Mouse (Mus musculus) limb, embryonic 10.5 days (tissue): Measurements from ENCODE around the gene Mlec. TPM values are rescaled to one million over a fixed set of nuclear protein-coding genes. Genes with fewer than 3 reads are reported as not detected.

ENCODE experiments used
- DNase-seq: peaks from one replicate; pipeline ENCODE4 v3.0.0-alpha.2; 2017; ENCODE audit warnings: low spot score
- H3K27ac ChIP-seq: fragments of 300-500 bp; sonication (generic); 2 replicates; pipeline ENCODE4 v1.5.1; 2016; ENCODE audit warnings: mild to moderate bottlenecking
- H3K27me3 ChIP-seq: fragments of 300-500 bp; sonication (generic); 2 replicates; pipeline ENCODE4 v1.6.1; 2016; ENCODE audit warnings: low read depth, mild to moderate bottlenecking; ENCODE audit not compliant: poor library complexity, severe bottlenecking
- H3K36me3 ChIP-seq: fragments of 300-500 bp; sonication (generic); 2 replicates; pipeline ENCODE4 v1.6.1; 2016; ENCODE audit warnings: mild to moderate bottlenecking, moderate library complexity
- H3K4me1 ChIP-seq: fragments of 300-500 bp; sonication (generic); 2 replicates; pipeline ENCODE4 v1.6.1; 2016
- H3K4me3 ChIP-seq: fragments of 300-500 bp; sonication (generic); 2 replicates; pipeline ENCODE4 v1.5.1; 2016; ENCODE audit warnings: mild to moderate bottlenecking, moderate library complexity
- H3K9me3 ChIP-seq: fragments of 300-500 bp; sonication (generic); replicated peaks from 2 replicates; pipeline ENCODE4 v1.6.1; 2016; ENCODE audit warnings: mild to moderate bottlenecking
- WGBS: fragments of 180-500 bp; shearing (Covaris S2); methylation state at CpG from one replicate; pipeline ENCODE4 v1.1.7; 2016; 5-methylcytosine and 5-hydroxymethylcytosine counted together
- polyA plus RNA-seq: library from polyadenylated mRNA; unstranded; fragments of >200 nt; fragmentation: Nextera tagmentation; extraction: Ambion mirVana; gene quantifications from 2 replicates; pipeline ENCODE4 v1.2.1, GENCODE M21; 2016

Gene Mlec
- polyA plus RNA-seq, 1 experiment from 2014 or later = 94.3 TPM

DNA sequence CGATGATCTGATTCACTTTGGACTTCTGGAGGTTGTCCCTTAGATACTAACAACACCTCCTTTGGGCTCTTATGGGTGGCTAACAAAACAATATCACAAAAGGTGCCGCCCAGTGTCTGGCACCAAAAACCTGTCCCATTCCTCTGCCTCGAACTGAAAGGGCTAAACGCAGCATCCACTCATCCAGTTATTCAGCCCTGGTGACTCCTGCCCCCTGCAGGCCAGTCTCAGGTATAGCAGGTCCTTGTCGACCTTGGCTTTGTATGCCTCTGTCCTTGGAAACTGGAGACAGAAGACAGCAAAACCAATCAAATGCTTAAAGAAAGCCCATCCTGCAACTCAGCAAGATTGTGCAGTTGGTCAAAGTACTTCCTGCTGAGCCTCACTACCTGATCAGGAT, 30.8 kb upstream of the Mlec start:
- Histone ChIP-seq H3K4me1 (peaks cover 83% of the 10 kb centered on the region), H3K27me3 (peaks cover 60% of the 10 kb centered on the region), H3K27ac (no peak overlapping the region), H3K36me3 (no peaks in the 10 kb centered on the region), H3K9me3 (no peaks in the 10 kb centered on the region), H3K4me3 (no peak overlapping the region)
- WGBS = 56% methylated on average over 5 of the region's 5 CpGs
- no peak for DNase-seq

DNA sequence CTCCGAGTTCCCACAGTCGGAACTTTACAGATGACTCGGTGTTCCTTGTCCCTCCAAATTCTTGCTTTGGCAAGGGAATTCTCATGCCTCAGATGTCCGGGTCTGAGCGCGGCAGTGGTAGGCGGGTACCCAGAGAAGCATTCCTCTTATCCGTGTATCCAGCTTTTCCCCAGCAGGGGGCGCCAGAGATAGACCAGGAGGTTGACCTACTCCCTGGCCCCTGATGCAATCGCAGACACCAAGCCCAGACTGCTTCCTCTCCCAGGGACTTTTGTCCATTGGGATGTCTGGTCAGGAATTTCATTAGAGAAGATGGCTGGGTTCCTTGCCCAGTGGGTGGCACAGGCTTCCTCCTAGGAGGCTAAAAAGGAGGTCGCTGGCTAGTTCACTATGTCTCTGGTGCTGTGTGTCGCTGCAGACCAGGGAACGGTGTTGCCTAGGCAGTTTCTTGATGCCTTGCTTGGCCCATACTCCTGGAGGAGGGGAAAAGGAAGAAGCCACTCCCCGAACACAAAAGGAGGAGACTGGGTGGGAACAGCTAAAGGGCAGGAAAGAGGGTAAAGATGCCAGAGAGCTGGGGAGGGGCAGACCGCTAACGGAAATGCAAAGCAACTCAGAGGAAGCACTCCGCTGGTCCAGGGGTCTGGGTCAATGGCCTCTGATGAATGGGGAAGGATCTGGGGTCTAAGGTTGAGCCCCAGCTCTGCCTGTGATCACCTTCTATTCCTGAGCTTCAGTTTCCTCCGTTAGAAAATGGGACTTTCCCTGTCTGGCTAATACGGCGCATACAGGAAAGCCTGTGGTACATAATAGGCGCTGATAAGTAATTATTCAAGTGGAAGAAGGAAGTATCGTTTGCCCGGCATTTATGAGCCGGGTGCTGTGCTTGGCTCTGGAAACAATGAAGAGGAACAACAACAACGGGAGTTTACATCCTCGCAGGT, 29.5 kb upstream of the Mlec start:
- 18% methylated on average over 26 of the region's 26 CpGs for whole genome bisulfite sequencing
- H3K4me3 ChIP-seq = peak overlapping the region; percentile 36

DNA sequence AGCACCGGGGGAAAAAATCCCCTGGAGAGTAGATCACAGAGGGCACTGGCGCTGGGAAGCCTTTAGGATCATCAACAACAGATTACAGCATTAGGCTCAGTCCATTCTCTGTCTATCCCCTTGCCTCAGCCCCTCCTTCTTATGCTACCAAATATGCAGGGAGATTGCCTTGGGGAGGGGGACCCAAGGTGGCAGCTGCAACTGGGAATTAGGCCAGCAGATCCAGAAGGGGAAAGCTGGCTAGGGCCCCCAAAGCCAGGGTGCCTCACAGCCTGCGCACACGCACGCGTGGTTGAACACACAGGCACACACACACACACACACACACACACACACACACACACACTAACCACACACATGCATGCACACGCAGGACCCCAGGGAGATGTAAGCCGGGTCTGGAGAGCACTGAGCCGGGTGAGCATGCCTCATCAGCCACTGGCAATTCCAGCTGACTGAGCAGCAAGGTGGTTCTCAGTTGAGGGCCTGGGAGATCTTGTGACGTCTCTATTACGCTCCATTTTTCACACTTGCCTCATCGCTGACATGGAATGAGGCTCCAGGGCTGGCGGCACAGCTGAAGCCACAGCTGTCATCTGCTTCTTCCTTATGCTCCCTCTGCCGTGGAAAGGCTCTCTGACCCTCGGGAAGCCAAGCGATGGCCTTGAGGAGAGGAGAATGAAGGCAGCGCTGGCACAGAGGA, 28.5 kb upstream of the Mlec start:
- Histone ChIP-seq H3K9me3 (no peaks in the 10 kb centered on the region), H3K27me3 (peaks cover 37% of the 10 kb centered on the region), H3K4me3 (peak overlapping the region; percentile 36), H3K27ac (0 out of 2 replicates have a peak overlapping the region, but pooled peaks have one; percentile 5), H3K4me1 (peaks cover 68% of the 10 kb centered on the region), H3K36me3 (no peaks in the 10 kb centered on the region)
- DNase-seq = no peak
- 49% methylated on average over 17 of the region's 17 CpGs for WGBS

More for the DNA sequence above, 29.5 kb upstream of the Mlec start:
- H3K36me3 ChIP-seq = no peaks in the 10 kb centered on the region
- peaks cover 72% of the 10 kb centered on the region for H3K4me1 ChIP-seq
- peak overlapping the region; percentile 66 for H3K27ac ChIP-seq
- H3K27me3 ChIP-seq = peaks cover 47% of the 10 kb centered on the region
- H3K9me3 ChIP-seq = no peaks in the 10 kb centered on the region
- DNase-seq = peak; percentile 98

DNA sequence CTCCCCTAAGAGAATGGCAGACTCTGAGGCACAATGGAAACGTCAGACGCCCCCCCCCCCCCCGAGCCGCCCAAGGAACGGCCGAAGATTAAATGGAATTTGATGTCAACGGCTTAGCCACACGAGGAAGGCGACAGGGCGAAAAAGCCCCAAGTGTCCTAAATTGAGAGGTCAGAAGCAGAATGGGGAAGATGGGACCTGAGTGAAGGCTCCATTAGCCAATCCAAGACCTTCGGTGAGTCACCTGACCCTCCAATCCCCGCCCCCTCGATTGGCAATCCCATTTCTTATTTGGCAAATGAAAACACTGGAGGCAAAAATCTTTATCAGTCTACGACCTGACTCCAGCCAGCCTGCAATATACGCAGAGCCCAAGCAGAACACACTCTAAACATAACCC, 26.7 kb upstream of the Mlec start:
- 29% methylated on average over 15 of the region's 15 CpGs for WGBS
- Histone ChIP-seq H3K4me1 (peaks cover 60% of the 10 kb centered on the region), H3K27me3 (peaks cover 19% of the 10 kb centered on the region), H3K27ac (no peak overlapping the region), H3K9me3 (no peaks in the 10 kb centered on the region), H3K4me3 (0 out of 2 replicates have a peak overlapping the region, but pooled peaks have one; percentile 16), H3K36me3 (no peaks in the 10 kb centered on the region)
- no peak for DNase-seq

DNA sequence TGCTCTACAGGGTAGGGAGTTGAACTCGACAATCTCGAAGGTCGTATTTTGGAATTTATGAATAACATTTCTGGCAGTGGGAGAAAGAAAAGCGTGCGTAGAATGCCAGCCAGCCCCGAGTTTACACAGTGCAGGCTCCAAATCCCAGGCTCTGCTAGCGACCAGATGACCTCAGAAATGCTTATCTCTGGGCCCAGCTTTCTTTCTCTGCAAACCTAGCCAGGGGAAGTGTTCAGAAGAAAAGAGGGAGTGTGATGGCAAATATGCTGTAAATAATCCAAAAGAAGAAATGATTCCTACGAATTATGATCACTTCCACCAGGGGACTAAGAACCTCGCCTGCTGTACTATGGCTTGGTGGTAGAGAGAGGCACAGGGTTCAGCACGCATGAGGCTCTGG, 25.5 kb upstream of the Mlec start:
- 83% methylated on average over 10 of the region's 10 CpGs for WGBS
- peaks cover 16% of the 10 kb centered on the region for H3K27me3 ChIP-seq
- H3K36me3 ChIP-seq = no peaks in the 10 kb centered on the region
- no peak overlapping the region for H3K4me3 ChIP-seq
- peaks cover 60% of the 10 kb centered on the region for H3K4me1 ChIP-seq
- no peak for DNase-seq
- H3K27ac ChIP-seq = no peak overlapping the region
- H3K9me3 ChIP-seq = no peaks in the 10 kb centered on the region

DNA sequence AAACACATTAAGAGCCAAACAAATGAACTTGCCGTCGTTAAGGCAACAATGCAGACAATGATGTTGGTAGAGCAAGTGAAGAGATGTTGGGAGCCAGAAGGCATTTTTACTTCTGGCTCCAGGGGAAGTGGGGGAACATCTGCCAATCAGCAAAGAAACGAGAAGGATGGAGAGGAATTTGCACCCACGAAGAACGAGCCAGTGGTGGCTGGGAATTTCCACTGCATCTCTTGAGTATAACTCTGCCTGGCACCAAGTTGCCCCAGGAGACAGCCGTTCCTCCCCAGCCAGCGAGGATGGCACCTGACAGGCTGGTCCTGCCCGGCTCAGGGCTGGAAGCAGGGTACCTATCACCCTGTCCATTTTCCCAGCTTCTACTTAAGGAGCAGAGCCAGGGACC, 24.9 kb upstream of the Mlec start:
- Histone ChIP-seq H3K27me3 (peaks cover 16% of the 10 kb centered on the region), H3K4me1 (peaks cover 61% of the 10 kb centered on the region), H3K27ac (no peak overlapping the region), H3K9me3 (no peaks in the 10 kb centered on the region), H3K4me3 (no peak overlapping the region), H3K36me3 (no peaks in the 10 kb centered on the region)
- DNase-seq = no peak
- WGBS = 81% methylated on average over 8 of the region's 8 CpGs

DNA sequence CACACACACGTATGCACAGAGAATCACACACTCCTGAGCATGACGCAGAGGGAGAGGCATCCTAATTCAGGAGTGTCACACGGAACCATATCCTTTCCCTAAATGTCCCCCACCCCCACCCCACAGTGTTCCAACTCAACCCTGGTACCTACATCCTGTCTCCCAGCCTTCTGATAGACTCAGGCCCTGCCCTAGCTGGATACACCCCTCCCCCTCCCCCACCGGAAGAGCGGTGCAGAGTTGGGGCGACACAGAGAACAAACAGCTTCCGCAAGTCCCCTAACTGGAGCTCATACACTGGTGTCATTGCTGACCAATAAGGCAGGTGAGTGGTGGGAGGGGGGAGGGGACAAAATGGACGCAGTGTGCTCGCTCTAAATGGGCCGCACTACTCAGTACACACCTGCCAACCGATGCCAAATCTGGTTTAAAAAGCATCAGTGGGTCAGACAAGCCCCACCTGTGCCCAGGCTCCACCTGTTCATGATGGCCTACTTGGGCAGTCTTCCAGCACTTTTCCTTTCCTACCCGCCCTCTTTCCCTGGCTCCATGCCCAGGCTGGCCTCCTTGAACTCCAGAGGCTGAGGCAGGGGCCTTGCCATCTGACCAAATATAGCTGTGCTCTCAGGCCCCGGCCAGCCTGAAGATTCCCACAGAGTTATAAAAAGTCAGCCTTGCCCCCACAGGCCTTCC, 23.4 kb upstream of the Mlec start:
- peaks cover 46% of the 10 kb centered on the region for H3K4me1 ChIP-seq
- no peak overlapping the region for H3K27ac ChIP-seq
- 87% methylated on average over 13 of the region's 13 CpGs for WGBS
- peaks cover 11% of the 10 kb centered on the region for H3K27me3 ChIP-seq
- no peaks in the 10 kb centered on the region for H3K9me3 ChIP-seq
- no peak for DNase-seq
- no peak overlapping the region for H3K4me3 ChIP-seq
- no peaks in the 10 kb centered on the region for H3K36me3 ChIP-seq

DNA sequence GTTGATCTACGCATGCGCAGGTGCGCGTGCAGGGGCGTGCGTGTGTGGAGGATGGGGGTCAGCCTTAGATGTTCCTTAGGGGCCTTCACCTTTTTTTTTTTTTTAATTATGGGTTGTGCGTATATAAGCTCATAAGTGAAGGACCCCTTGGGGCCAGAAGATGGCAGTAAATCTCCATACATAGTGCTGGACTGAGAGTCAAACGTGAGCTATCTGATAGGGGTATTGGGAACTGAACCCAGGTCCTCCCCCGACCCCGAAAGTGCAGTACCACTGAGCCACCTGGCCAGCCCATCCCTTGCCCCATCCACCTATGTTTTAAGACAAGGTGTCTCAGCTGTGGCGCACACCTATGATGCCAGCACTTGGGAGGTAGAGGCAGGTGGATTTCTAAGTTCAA, 21.6 kb upstream of the Mlec start:
- Histone ChIP-seq H3K36me3 (no peaks in the 10 kb centered on the region), H3K4me1 (peaks cover 28% of the 10 kb centered on the region), H3K9me3 (no peaks in the 10 kb centered on the region), H3K27ac (no peak overlapping the region), H3K27me3 (no peaks in the 10 kb centered on the region), H3K4me3 (no peak overlapping the region)
- DNase-seq = no peak
- 93% methylated on average over 11 of the region's 11 CpGs for WGBS

DNA sequence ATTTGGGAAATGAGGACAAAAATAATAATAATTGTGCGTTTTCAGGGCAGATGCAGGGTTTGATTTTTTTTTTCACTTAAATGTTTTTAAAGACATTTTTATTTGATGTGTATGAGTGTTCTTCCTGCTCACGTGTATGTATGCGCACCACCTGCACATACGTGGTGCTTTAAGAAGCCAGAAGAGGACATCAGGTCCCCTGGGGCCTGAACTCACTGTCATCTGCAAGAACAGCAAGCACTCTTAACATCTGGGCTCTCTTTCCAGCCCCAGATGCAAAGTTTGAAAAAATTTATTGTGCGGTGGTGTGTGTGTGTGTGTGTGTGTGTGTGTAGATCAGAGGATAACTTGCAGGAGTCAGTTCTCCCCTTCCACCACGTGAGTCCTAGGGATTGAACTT, 19.9 kb upstream of the Mlec start:
- no peak overlapping the region for H3K27ac ChIP-seq
- peaks cover 20% of the 10 kb centered on the region for H3K4me1 ChIP-seq
- H3K9me3 ChIP-seq = no peaks in the 10 kb centered on the region
- no peaks in the 10 kb centered on the region for H3K27me3 ChIP-seq
- WGBS = 84% methylated on average over 6 of the region's 6 CpGs
- no peaks in the 10 kb centered on the region for H3K36me3 ChIP-seq
- no peak overlapping the region for H3K4me3 ChIP-seq
- no peak for DNase-seq

DNA sequence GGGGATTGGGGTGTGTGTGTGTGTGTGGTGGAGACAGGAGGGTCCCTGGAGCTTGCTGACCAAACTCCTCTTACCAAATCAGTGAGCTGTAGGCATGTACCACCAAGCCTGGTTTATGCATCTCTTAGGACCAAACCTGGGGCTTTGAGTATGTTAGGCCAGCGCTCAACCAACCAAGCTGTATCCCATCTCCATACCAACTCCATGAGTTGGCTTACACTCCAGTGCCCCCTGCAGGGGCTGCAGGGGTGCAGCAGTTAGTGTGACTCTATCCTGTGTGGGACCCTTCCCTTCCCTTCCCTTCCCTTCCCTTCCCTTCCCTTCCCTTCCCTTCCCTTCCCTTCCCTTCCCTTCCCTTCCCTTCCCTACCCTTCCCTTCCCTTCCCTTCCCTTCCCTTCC, 16.6 kb upstream of the Mlec start:
- no peak for DNase-seq
- Histone ChIP-seq H3K36me3 (no peaks in the 10 kb centered on the region; the same call in 1 of the 2 replicates), H3K4me3 (no peak overlapping the region), H3K27me3 (no peaks in the 10 kb centered on the region), H3K4me1 (0 out of 2 replicates have a peak, but pooled peaks cover 4% of the 10 kb centered on the region), H3K27ac (no peak overlapping the region), H3K9me3 (no peaks in the 10 kb centered on the region)
- 89% methylated on average over 1 of the region's 1 CpGs for WGBS

DNA sequence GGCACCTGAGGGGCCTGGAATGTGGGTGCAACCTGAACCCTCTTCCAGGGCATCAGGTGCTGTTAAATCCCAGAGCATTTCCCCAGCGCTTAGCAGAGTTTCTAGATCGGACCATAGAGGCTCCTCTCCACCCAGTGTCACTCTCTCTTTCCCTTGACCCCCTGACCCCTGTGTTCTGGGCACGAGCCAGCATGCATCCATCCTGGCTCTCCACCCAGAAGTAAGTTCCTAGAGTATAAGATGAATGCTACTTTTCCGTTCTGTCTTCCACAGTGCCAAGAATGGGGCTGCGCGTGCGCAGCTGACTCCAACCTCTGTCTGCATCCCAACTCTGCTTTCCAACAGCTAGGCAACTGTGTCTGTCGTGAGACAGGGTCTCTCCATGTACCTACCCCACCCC, 12.2 kb upstream of the Mlec start:
- Histone ChIP-seq H3K27me3 (no peaks in the 10 kb centered on the region), H3K4me1 (peaks cover 35% of the 10 kb centered on the region), H3K9me3 (no peaks in the 10 kb centered on the region), H3K27ac (no peak overlapping the region), H3K36me3 (no peaks in the 10 kb centered on the region; the same call in 1 of the 2 replicates), H3K4me3 (no peak overlapping the region)
- DNase-seq = no peak
- 88% methylated on average over 8 of the region's 8 CpGs for WGBS

DNA sequence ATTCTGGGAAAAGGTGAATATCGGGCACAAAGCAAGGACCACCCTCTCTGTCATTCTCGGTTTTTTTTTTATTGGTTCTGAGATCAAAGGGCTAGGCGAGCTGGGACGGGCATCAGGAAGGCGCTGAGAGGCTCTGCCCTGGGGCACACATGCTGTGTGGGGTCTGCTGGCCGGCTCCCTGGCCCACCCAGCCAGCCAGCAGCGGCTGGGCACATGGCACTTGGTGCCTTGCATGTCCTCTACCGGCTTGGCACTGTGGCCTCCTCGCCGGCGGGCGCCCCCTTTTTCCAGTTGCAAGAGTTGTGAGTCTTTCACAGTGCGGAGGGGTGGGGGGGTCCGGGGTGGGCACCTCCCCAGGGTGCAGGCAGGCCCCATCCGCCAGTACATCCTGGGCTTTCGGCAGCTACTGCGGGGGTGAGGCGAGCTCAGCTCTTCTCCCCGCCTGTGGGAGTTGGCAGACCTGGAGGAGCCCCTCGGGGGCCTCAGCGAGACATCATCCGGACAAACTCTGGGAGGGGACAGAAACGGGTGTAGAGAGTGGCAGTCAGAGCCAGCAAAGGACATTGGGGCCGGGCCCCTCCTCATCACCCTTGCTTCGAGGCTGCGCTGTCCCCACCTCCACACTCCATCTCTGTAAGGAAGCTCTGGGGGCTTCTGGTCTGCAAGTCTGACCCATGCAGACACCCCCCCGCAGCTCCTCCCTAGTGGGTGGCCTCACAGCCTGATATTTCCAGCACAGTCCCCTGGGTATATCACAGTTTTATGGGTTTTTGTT, 10.8 kb upstream of the Mlec start:
- Histone ChIP-seq H3K36me3 (no peaks in the 10 kb centered on the region; the same call in 1 of the 2 replicates), H3K27ac (peak overlapping the region; percentile 81), H3K4me3 (no peak overlapping the region; the same call in 1 of the 2 replicates), H3K9me3 (no peaks in the 10 kb centered on the region), H3K27me3 (no peaks in the 10 kb centered on the region), H3K4me1 (peaks cover 35% of the 10 kb centered on the region)
- peak; percentile 57 for DNase-seq
- 40% methylated on average over 27 of the region's 27 CpGs for WGBS
